Mouse (Mus musculus): ENCODE measurements around the gene Sfrp4.

DNA sequence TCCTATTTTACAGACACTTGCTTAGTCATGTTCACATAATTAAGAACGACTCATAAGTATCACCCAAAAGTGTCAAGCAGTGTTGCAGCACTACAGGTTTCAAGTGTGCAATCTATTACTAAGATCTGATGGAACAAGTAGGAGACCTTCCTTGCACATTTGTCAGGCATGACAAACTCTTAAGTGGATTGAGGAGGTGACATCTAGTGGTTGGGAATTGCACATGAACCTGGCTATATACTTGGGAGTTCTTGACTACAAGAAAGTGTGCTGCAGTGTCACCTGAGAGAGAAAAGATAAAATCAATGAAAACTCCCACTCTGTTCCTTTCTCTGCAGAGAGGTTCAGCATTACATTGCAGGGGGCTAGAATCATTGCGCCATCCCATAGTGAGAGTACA lies 21.3 kb downstream of the Sfrp4 start:
- TF ChIP-seq CTCF (IDR thresholded peaks at IDR 0.05; ENCODE audit: low read depth, low read length) (no peak), POLR2A (IDR thresholded peaks at IDR 0.05; ENCODE audit: borderline replicate concordance, low read depth, low read length) (no peak)

All from bone marrow macrophage, adult 2 months (primary cell).